Mouse (Mus musculus) midbrain, embryonic 15.5 days (tissue): ENCODE data around the gene Dyx1c1. TPM values are rescaled to one million over a fixed set of nuclear protein-coding genes. Genes with fewer than 3 reads are reported as not detected.
A peak's percentile ranks its signal among the peaks of the same experiment; 100 is the strongest.

Experiments used
- ATAC-seq: fragments of 200-750 bp; cut with Nextera tagmentation; replicated peaks from 2 replicates; pipeline ENCODE4 v1.8.0; 2017; ENCODE audit warnings: moderate TSS enrichment
- H3K27ac ChIP-seq: fragments of 300-500 bp; sonication (generic); 2 replicates; pipeline ENCODE4 v1.5.1; 2015; ENCODE audit warnings: mild to moderate bottlenecking, inconsistent platforms
- H3K27me3 ChIP-seq: fragments of 300-500 bp; sonication (generic); replicated peaks from 2 replicates; pipeline ENCODE4 v1.6.1; 2015; ENCODE audit warnings: inconsistent platforms
- H3K36me3 ChIP-seq: fragments of 300-500 bp; sonication (generic); replicated peaks from 2 replicates; pipeline ENCODE4 v1.6.1; 2015; ENCODE audit warnings: inconsistent platforms
- H3K4me1 ChIP-seq: fragments of 300-500 bp; sonication (generic); 2 replicates; pipeline ENCODE4 v1.6.1; 2015; ENCODE audit warnings: inconsistent platforms
- H3K4me2 ChIP-seq: fragments of 300-500 bp; sonication (generic); 2 replicates; pipeline ENCODE4 v1.6.1; 2015; ENCODE audit warnings: inconsistent platforms, mild to moderate bottlenecking, moderate library complexity
- H3K4me3 ChIP-seq: fragments of 300-500 bp; sonication (generic); 2 replicates; pipeline ENCODE4 v1.5.1; 2015; ENCODE audit warnings: mild to moderate bottlenecking, inconsistent platforms
- H3K9ac ChIP-seq: fragments of 300-500 bp; sonication (generic); 2 replicates; pipeline ENCODE4 v1.6.1; 2015; ENCODE audit warnings: mild to moderate bottlenecking, inconsistent platforms
- H3K9me3 ChIP-seq: fragments of 300-500 bp; sonication (generic); 2 replicates; pipeline ENCODE4 v1.6.1; 2016; ENCODE audit warnings: inconsistent platforms
- WGBS: fragments of 180-500 bp; shearing (Covaris S2); methylation state at CpG from one replicate; pipeline ENCODE4 v1.1.7; 2015; ENCODE audit warnings: mixed read lengths; 5-methylcytosine and 5-hydroxymethylcytosine counted together
- polyA plus RNA-seq: library from polyadenylated mRNA; unstranded; fragments of >200 nt; fragmentation: Nextera tagmentation; extraction: Ambion mirVana; gene quantifications from 2 replicates; pipeline ENCODE4 v1.2.1, GENCODE M21; 2015

Gene Dyx1c1
- polyA plus RNA-seq, 1 experiment from 2014 or later, result 2.5 TPM

GRCm38 (mm10) chr9:72947010-72947409 lies 11.6 kb upstream of the Dyx1c1 start:
- H3K4me2 ChIP-seq, result no peak overlapping the region
- ATAC-seq, result no peak
- no peak overlapping the region for H3K9ac ChIP-seq
- H3K36me3 ChIP-seq, result peaks cover 25% of the 10 kb centered on the region
- no peak overlapping the region for H3K4me3 ChIP-seq
- no peaks in the 10 kb centered on the region for H3K27me3 ChIP-seq
- H3K9me3 ChIP-seq, result no peaks in the 10 kb centered on the region
- no peak overlapping the region for H3K27ac ChIP-seq
- WGBS, result 93% methylated on average over 1 of the region's 1 CpGs
- H3K4me1 ChIP-seq, result no peaks in the 10 kb centered on the region

- 81% methylated on average over 7 of the region's 7 CpGs for WGBS
Measured at GRCm38 (mm10) chr9:72949572-72949971, 9.0 kb upstream of the Dyx1c1 start.

GRCm38 (mm10) chr9:72954746-72955145 lies 3.8 kb upstream of the Dyx1c1 start:
- Histone ChIP-seq H3K27me3 (no peaks in the 10 kb centered on the region), H3K9ac (no peak overlapping the region), H3K4me1 (peaks cover 10% of the 10 kb centered on the region), H3K4me3 (no peak overlapping the region), H3K27ac (no peak overlapping the region), H3K4me2 (no peak overlapping the region), H3K9me3 (no peaks in the 10 kb centered on the region), H3K36me3 (no peaks in the 10 kb centered on the region)
- WGBS, result 41% methylated on average over 2 of the region's 2 CpGs
- no peak for ATAC-seq

More at GRCm38 (mm10) chr9:72949572-72949971, 9.0 kb upstream of the Dyx1c1 start:
- Histone ChIP-seq H3K4me2 (no peak overlapping the region), H3K36me3 (peaks cover 25% of the 10 kb centered on the region), H3K9me3 (no peaks in the 10 kb centered on the region), H3K4me3 (no peak overlapping the region), H3K27me3 (no peaks in the 10 kb centered on the region), H3K9ac (no peak overlapping the region), H3K27ac (no peak overlapping the region), H3K4me1 (no peaks in the 10 kb centered on the region)
- ATAC-seq, result no peak

GRCm38 (mm10) chr9:72955546-72955945 lies 3.0 kb upstream of the Dyx1c1 start:
- Histone ChIP-seq H3K36me3 (no peaks in the 10 kb centered on the region), H3K4me2 (no peak overlapping the region), H3K27me3 (no peaks in the 10 kb centered on the region), H3K9me3 (no peaks in the 10 kb centered on the region), H3K9ac (no peak overlapping the region), H3K4me3 (no peak overlapping the region), H3K27ac (no peak overlapping the region), H3K4me1 (peaks cover 10% of the 10 kb centered on the region)
- no peak for ATAC-seq
- 24% methylated on average over 1 of the region's 1 CpGs for WGBS

- Histone ChIP-seq H3K4me3 (no peak overlapping the region), H3K9ac (no peak overlapping the region), H3K27me3 (no peaks in the 10 kb centered on the region), H3K27ac (no peak overlapping the region), H3K4me2 (no peak overlapping the region), H3K9me3 (no peaks in the 10 kb centered on the region), H3K36me3 (no peaks in the 10 kb centered on the region), H3K4me1 (peaks cover 10% of the 10 kb centered on the region)
- 77% methylated on average over 8 of the region's 8 CpGs for WGBS
- no peak for ATAC-seq
Measured at GRCm38 (mm10) chr9:72961346-72961745, 2.8 kb downstream of the Dyx1c1 start.

- Histone ChIP-seq H3K36me3 (no peaks in the 10 kb centered on the region), H3K9me3 (no peaks in the 10 kb centered on the region), H3K4me1 (peaks cover 10% of the 10 kb centered on the region), H3K4me2 (no peak overlapping the region), H3K9ac (no peak overlapping the region), H3K4me3 (no peak overlapping the region), H3K27ac (no peak overlapping the region), H3K27me3 (no peaks in the 10 kb centered on the region)
- no peak for ATAC-seq
- WGBS, result 79% methylated on average over 15 of the region's 15 CpGs
Measured at GRCm38 (mm10) chr9:72961959-72962358, 3.4 kb downstream of the Dyx1c1 start.

GRCm38 (mm10) chr9:72968349-72969061 lies 9.9 kb downstream of the Dyx1c1 start:
- Histone ChIP-seq H3K9ac (peak overlapping the region; percentile 7; the same call in 1 of the 2 replicates), H3K27me3 (no peaks in the 10 kb centered on the region), H3K36me3 (no peaks in the 10 kb centered on the region), H3K27ac (no peak overlapping the region), H3K4me1 (no peaks in the 10 kb centered on the region), H3K9me3 (no peaks in the 10 kb centered on the region), H3K4me2 (no peak overlapping the region), H3K4me3 (no peak overlapping the region)
- 36% methylated on average over 11 of the region's 11 CpGs for WGBS
- no peak; the same call in 1 of the 2 replicates for ATAC-seq

- no peak for ATAC-seq
- no peaks in the 10 kb centered on the region for H3K36me3 ChIP-seq
Measured at GRCm38 (mm10) chr9:72969874-72970273, 11.3 kb downstream of the Dyx1c1 start.

GRCm38 (mm10) chr9:72972435-72972834 lies 13.8 kb downstream of the Dyx1c1 start:
- no peak for ATAC-seq
- H3K4me2 ChIP-seq, result no peak overlapping the region
- no peak overlapping the region for H3K9ac ChIP-seq
- no peaks in the 10 kb centered on the region for H3K4me1 ChIP-seq
- no peaks in the 10 kb centered on the region for H3K27me3 ChIP-seq
- WGBS, result 92% methylated on average over 5 of the region's 5 CpGs
- H3K36me3 ChIP-seq, result no peaks in the 10 kb centered on the region
- no peaks in the 10 kb centered on the region for H3K9me3 ChIP-seq
- H3K27ac ChIP-seq, result no peak overlapping the region
- H3K4me3 ChIP-seq, result no peak overlapping the region

More at GRCm38 (mm10) chr9:72969874-72970273, 11.3 kb downstream of the Dyx1c1 start:
- Histone ChIP-seq H3K4me3 (no peak overlapping the region), H3K27ac (no peak overlapping the region), H3K4me2 (no peak overlapping the region), H3K9me3 (no peaks in the 10 kb centered on the region), H3K27me3 (no peaks in the 10 kb centered on the region), H3K4me1 (no peaks in the 10 kb centered on the region), H3K9ac (no peak overlapping the region)
- 78% methylated on average over 7 of the region's 7 CpGs for WGBS

GRCm38 (mm10) chr9:72972984-72973383 lies 14.4 kb downstream of the Dyx1c1 start:
- H3K9ac ChIP-seq, result no peak overlapping the region
- no peaks in the 10 kb centered on the region for H3K9me3 ChIP-seq
- no peak overlapping the region for H3K4me2 ChIP-seq
- H3K27me3 ChIP-seq, result no peaks in the 10 kb centered on the region
- no peak overlapping the region for H3K4me3 ChIP-seq
- no peaks in the 10 kb centered on the region for H3K4me1 ChIP-seq
- no peaks in the 10 kb centered on the region for H3K36me3 ChIP-seq
- H3K27ac ChIP-seq, result no peak overlapping the region
- ATAC-seq, result no peak

- no peak for ATAC-seq
- WGBS, result 90% methylated on average over 5 of the region's 5 CpGs
- H3K9ac ChIP-seq, result no peak overlapping the region
Measured at GRCm38 (mm10) chr9:72974734-72975133, 16.1 kb downstream of the Dyx1c1 start.

GRCm38 (mm10) chr9:72975242-72975641 lies 16.7 kb downstream of the Dyx1c1 start:
- Histone ChIP-seq H3K4me1 (no peaks in the 10 kb centered on the region), H3K9me3 (no peaks in the 10 kb centered on the region), H3K9ac (no peak overlapping the region), H3K4me2 (no peak overlapping the region), H3K36me3 (no peaks in the 10 kb centered on the region), H3K4me3 (no peak overlapping the region), H3K27ac (no peak overlapping the region), H3K27me3 (no peaks in the 10 kb centered on the region)
- ATAC-seq, result no peak
- WGBS, result 94% methylated on average over 1 of the region's 1 CpGs

More at GRCm38 (mm10) chr9:72974734-72975133, 16.1 kb downstream of the Dyx1c1 start:
- H3K4me1 ChIP-seq, result no peaks in the 10 kb centered on the region
- no peaks in the 10 kb centered on the region for H3K27me3 ChIP-seq
- no peak overlapping the region for H3K27ac ChIP-seq
- H3K4me3 ChIP-seq, result no peak overlapping the region
- no peaks in the 10 kb centered on the region for H3K9me3 ChIP-seq
- no peaks in the 10 kb centered on the region for H3K36me3 ChIP-seq
- no peak overlapping the region for H3K4me2 ChIP-seq

GRCm38 (mm10) chr9:72983066-72983465 lies 24.5 kb downstream of the Dyx1c1 start:
- Histone ChIP-seq H3K4me1 (peaks cover 17% of the 10 kb centered on the region), H3K27ac (no peak overlapping the region), H3K4me2 (no peak overlapping the region), H3K4me3 (no peak overlapping the region), H3K27me3 (no peaks in the 10 kb centered on the region), H3K9ac (no peak overlapping the region), H3K9me3 (no peaks in the 10 kb centered on the region), H3K36me3 (no peaks in the 10 kb centered on the region)
- 72% methylated on average over 2 of the region's 2 CpGs for WGBS
- no peak for ATAC-seq
